Mouse (Mus musculus): ENCODE data around the gene Vps37b.
A peak's percentile ranks its signal among the peaks of the same experiment; 100 is the strongest.
"Not testable (repeated sequence)": the region's sequence is repeated elsewhere in the genome, so short reads cannot be mapped to it uniquely, and the experiment has no call there.

Gene Vps37b

DNA sequence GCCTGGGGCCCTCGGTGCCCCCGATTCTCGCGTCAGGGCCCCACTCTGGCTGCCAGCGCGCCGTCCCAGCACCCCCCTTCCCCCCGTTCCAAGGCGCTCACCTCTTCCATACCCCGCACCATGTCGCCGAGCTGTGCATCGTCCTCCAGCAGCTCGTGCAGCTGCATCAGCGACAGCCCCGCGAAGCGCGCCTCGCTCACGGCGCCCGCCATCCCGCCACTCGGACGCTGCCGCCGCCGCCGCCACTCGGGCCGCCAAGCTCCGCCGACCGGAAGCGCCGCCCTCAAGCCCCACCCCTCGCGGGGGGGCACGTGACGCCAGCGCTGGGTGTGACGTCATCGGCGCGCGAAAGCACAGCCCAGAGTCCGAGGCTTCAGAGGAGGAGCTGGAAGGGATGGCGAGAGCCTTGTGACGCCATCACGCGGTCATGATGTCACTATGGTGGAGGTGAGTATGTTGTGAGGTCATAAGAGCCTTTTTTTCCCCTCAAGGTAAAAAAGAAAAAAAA is at the start of gene Vps37b:
Gene Vps37b (minus strand): TSS at position 270 of the 508 bp plus-strand sequence.
- peak; percentile 81 to 93 for DNase-seq

- DNase-seq, result no peak
These were observed 47.8 kb upstream of the Vps37b start for GRCm38 (mm10) chr5:124079880-124080279.

GRCm38 (mm10) chr5:124078794-124079416 is 46.8 kb upstream of the Vps37b start:
- DNase-seq, result no peak

- no peak for DNase-seq
These were observed 45.9 kb upstream of the Vps37b start for GRCm38 (mm10) chr5:124077856-124078460.

GRCm38 (mm10) chr5:124077241-124077640 is 45.2 kb upstream of the Vps37b start:
- DNase-seq, result no peak

GRCm38 (mm10) chr5:124076559-124076958 is 44.5 kb upstream of the Vps37b start:
- DNase-seq, result no peak

DNA sequence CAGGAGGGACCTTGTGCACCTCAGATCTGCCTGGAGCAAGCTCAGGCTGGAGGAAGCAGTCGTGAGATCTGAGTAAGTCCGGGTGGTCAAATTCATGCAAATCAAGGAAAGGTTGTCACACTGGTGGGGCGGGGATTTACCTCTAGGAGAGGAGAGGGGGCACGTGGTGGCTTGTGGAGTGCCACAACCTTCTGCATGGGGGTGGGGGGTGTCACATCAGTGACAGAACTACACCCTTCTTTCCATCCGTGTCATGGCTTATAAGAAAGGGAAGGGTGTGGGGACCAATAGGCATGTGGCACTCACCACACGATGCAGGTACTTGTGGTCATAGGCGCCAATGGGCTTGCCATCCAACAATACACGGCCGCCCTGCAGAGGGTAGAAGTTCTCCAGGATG is 43.6 kb upstream of the Vps37b start:
- DNase-seq, result no peak

- no peak for DNase-seq
These were observed 42.8 kb upstream of the Vps37b start for GRCm38 (mm10) chr5:124074845-124075307.

DNA sequence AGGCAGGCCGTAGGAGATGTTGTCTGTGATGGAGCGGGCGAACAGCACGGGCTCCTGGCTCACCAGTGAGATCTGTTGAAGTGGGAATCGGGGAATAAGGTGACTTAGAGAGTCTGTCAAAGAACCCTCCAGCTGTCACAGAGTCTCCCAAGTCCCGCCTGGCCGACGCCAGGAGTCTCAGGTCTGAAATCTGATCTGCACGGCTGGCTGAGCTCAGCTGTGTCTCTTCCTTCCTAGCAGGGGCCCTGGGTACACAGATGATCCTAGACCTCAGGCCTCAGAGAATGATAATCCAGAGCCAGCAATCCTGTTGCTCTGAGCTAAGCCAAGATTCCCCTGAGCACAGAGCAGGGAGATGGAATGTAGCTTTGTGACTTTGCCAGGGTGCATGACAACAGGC is 41.6 kb upstream of the Vps37b start:
- no peak for DNase-seq

- no peak for DNase-seq
These were observed 37.6 kb upstream of the Vps37b start for GRCm38 (mm10) chr5:124069657-124070056.

- DNase-seq, result no peak
These were observed 30.2 kb upstream of the Vps37b start for GRCm38 (mm10) chr5:124062037-124062824.

GRCm38 (mm10) chr5:124059677-124060076 is 27.6 kb upstream of the Vps37b start:
- no peak for DNase-seq

DNA sequence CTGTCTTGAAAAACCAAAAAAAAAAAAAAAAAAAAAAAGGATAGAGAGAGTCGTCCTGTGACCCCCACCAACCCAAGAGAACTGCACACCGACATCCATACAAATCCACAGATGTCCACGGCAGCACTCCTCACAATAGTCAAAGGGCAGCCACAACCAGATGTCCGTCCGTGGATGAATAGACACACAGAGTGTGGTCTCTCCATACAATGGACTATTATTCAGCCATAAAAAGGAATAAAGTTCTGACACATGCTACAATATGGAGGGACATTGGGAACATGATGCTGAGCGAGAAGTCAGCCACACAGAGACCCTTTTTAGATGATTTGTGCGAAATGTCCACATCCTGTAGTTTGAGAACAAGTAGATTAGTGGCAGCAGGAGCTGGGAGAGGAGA is 26.7 kb upstream of the Vps37b start:
- no peak for DNase-seq

DNA sequence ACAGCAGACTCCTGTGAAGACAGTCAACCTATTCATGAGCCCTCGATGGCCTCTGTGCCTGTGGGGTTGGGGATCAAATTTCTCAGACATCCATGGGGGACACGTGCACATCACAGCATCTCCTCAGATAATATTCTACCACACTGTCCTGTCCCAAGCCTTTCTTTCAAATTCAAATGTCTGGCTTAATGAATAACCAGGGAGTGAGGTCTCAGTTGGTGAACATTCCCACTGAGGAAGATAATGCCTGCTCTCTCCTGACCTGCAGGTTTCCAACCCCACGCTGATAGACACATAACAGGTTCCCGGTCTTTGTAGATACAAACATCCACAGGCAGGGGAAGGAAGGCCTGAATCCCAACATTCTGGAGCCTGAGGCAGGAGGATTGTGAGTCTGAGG is 24.9 kb upstream of the Vps37b start:
- no peak for DNase-seq

DNA sequence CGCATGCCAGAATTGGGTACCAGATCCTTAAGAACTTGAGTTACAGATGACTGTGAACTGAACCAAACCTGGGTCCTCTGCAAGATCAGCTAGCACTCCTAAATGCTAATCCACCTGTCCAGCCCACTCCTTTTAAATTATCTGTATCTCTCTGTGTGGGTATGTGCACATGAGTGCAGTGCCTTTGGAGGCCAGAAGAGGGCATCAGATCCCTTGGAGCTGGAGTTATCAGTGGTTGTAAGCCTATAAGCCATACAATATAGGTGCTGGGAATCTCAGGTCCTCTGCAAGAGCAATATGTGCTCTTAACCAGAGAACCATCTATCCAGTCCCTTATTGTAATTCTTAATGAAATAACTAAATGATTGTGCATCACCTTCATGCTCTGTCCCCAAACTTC is 24.1 kb upstream of the Vps37b start:
- no peak for DNase-seq

DNA sequence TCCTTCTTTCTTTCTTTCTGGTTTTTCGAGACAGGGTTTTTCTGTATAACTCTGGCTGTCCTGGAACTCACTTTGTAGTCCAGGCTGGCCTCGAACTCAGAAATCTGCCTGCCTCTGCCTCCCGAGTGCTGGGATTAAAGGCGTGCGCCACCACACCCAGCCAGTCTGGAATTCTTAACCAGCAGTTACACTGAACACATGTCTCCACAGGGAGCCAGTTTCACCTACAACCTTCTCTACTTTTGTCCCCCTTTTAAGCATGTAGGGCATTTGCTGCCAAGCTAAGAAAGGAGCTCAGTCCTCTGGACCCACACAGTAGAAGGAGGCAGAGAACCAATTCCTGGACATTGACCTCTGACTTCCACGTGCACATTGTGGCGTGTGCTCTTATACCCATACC is 20.6 kb upstream of the Vps37b start:
- not testable (repeated sequence) for DNase-seq

DNA sequence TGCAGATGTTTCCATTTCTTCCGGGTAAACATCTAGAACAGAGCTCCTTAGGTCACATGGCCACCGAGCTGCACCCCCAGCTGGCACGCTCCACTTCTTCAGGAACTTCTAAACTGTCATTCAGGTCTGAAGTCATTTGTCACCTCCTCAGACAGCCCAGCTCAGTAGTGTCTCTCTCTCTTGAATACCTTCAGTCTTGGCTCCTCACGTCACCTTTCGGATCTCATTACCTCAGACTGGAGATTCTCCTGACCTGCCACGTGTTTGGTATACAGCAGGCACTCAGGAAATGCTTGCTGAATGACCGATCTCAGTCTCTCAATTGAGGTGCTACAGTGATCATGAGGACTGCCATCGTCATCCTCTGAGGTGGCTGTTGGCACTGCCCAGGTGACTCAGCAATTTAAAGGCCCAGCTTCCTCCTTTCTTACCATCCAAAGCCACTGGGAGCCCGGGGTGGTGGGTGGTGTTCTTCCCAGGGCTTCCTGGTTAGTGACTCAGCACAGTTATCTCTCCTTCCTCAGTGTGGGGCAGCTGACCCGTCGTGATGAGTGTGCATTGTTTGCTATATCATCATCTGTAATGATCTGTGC is 19.9 kb upstream of the Vps37b start:
- no peak for DNase-seq

GRCm38 (mm10) chr5:124050095-124051050 is 18.3 kb upstream of the Vps37b start:
- DNase-seq, result peak; percentile 48 to 58

DNA sequence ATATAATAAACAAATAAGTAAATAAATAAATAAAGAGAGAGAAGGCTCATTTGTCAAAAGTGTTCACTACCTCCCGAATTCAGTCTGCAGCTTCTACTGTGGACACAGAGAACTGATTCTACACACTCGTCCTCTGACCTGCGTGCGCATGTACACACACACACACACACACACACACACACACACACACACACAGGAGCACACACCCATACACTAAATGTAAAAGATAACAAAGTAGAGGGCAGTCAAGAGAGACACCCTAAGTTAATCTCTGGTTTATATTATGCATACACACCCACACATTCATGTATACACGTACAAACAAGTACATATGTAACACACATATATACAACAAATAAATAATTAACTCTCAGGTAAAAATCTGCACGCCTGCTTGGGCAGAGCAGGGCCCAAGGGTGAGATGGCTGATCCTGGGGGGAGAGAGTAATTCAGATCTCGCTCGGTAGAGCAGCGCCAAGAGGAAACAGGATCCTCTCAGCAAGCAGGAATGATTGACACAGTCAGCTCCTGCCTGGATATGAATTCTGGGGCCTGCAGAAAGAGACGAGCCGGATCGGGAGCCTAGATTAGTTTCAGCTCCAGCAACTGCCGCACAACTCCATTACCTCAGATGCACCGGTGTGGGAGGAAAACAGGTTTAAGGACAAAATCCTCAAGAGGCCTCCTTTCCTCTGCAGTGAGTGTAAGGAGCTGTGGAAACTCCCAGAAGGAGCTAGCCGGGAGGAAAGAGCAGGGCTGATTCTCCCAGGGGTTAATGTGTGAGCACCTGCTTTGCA is 17.4 kb upstream of the Vps37b start:
- no peak for DNase-seq

DNA sequence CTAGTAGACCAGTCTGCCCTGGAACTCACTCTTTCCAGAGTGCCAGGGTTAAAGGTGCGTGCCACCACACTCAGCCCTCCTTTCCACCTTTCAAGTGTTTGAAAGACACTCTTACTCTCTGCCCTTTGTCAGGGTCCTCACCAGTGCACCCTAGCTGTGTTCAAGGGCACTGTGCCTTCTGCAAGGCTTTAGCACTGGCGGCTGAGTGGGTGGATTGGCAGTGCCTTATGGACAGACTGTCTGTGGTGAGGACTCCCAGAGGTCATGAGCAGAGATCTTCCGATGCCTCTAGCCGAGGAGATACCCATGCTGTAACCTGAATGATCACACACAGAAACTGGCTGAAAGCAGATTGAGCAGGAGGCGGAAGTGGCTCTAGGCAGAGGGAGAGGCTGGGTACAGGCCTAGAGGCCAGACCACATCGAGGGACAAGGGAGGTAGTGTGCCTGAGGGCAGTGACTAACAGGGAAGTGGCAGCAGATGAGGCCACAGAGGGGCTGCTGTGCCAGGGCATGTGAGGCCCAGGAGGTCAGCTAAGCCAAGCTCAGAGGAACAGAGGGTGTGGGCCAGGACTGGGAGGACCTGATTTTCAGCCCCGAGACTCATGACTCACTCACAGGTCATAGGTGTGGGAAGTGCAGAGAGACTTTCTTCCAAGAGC is 14.8 kb upstream of the Vps37b start:
- no peak for DNase-seq

Measured in spleen, adult 18-20 months (tissue).